In the genomic region with DNA sequence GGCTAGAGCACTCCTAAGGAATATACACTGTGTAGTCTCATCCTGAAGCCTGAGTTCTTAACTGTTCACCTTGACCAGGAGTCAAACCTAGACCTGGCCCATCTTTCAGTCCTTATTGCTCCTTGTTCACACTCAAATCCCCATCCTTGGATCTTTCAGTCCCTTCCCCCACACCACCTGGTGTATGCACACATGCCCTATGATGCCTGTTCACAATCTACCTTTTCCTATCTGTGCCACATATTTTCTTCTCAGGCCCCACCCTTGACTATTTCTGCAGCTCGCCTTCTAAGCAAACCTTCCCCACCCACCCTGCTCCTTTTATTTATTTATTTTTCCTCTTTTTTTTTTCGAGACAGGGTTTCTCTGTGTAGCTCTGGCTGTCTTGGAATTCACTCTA, we compare ENCODE assay signal across 28 mouse cellular contexts. TPM values are rescaled to one million over a fixed set of nuclear protein-coding genes. Genes with fewer than 3 reads are reported as not detected.
DNase-seq lines count a peak whose midpoint lies in the region; ATAC-seq and TF ChIP-seq lines count a peak whose summit lies in the region.
"Had no signal": no experiment of that assay in that cellular context is flagged by ENCODE, and none has a peak within 500 bp of the region (broad histone marks: within the 10 kb centered on the region; RNA-seq: fewer than 3 reads in every experiment).

No protein-coding gene starts in this region.

- H3K4me2 ChIP-seq in stomach, embryonic 16.5 days (ENCODE audit: low read depth, low read length), result no peak overlapping the region
- H3K4me2 ChIP-seq in hindbrain, embryonic 14.5 days (replicated peaks), result no peak overlapping the region
- H3K4me2 ChIP-seq in intestine, postnatal 0 days (replicated peaks; ENCODE audit: low read depth), result no peak overlapping the region
- H3K4me2 ChIP-seq: embryonic facial prominence, embryonic 13.5 days; forebrain, embryonic 12.5 days; hindbrain, embryonic 13.5 days; kidney, embryonic 15.5 days; liver, embryonic 13.5 days; midbrain, embryonic 15.5 days; neural tube, embryonic 13.5 days had no signal

- no peak for TF ChIP-seq CTCF in cerebellum, adult 2 months (IDR thresholded peaks at IDR 0.05; ENCODE audit: borderline replicate concordance, insufficient read depth, low read depth, low read length)
- TF ChIP-seq CTCF in intestine, postnatal 0 days (IDR thresholded peaks at IDR 0.05; ENCODE audit: low read depth), result no peak

- H3K27me3 ChIP-seq in cerebellum, adult 2 months (ENCODE audit: control insufficient read depth, insufficient read depth, low read length), result no peaks in the 10 kb centered on the region
- no peaks in the 10 kb centered on the region for H3K27me3 ChIP-seq in stomach, embryonic 16.5 days (ENCODE audit: control insufficient read depth, insufficient read depth, low read length)
- H3K27me3 ChIP-seq in hindbrain, embryonic 14.5 days (ENCODE audit: control insufficient read depth, insufficient read depth, low read length), result no peaks in the 10 kb centered on the region
- no peaks in the 10 kb centered on the region for H3K27me3 ChIP-seq in intestine, postnatal 0 days (replicated peaks; ENCODE audit: control insufficient read depth, insufficient read depth, low read length)
- H3K27me3 ChIP-seq: embryonic facial prominence, embryonic 13.5 days; forebrain, embryonic 12.5 days; hindbrain, embryonic 13.5 days; kidney, embryonic 15.5 days; liver, embryonic 13.5 days; megakaryocyte, embryonic 14.5 days; midbrain, embryonic 15.5 days; neural tube, embryonic 13.5 days had no signal

- WGBS in cerebellum, adult 2 months, result 54% methylated on average over 2 of the region's 2 CpGs
- WGBS in stomach, embryonic 16.5 days, result 60% methylated on average over 2 of the region's 2 CpGs
- 89% methylated on average over 2 of the region's 2 CpGs for WGBS in hindbrain, embryonic 14.5 days
- 33% methylated on average over 2 of the region's 2 CpGs for WGBS in intestine, postnatal 0 days

- no peaks in the 10 kb centered on the region for H3K9me3 ChIP-seq in stomach, embryonic 16.5 days (replicated peaks; ENCODE audit: control insufficient read depth, low read length)
- no peaks in the 10 kb centered on the region for H3K9me3 ChIP-seq in hindbrain, embryonic 14.5 days (ENCODE audit: control insufficient read depth, low read length)
- no peaks in the 10 kb centered on the region for H3K9me3 ChIP-seq in intestine, postnatal 0 days (ENCODE audit: control insufficient read depth)
- H3K9me3 ChIP-seq: embryonic facial prominence, embryonic 13.5 days; forebrain, embryonic 12.5 days; hindbrain, embryonic 13.5 days; kidney, embryonic 15.5 days; liver, embryonic 13.5 days; megakaryocyte, embryonic 14.5 days; midbrain, embryonic 15.5 days; neural tube, embryonic 13.5 days had no signal

- peaks cover 18% of the 10 kb centered on the region; the same call in 1 of the 2 replicates for H3K4me1 ChIP-seq in cerebellum, adult 2 months (ENCODE audit: control insufficient read depth, insufficient read depth, low read length)
- H3K4me1 ChIP-seq in stomach, embryonic 16.5 days (ENCODE audit: control insufficient read depth, insufficient read depth, low read length), result 0 out of 2 replicates have a peak, but pooled peaks cover 3% of the 10 kb centered on the region
- no peaks in the 10 kb centered on the region for H3K4me1 ChIP-seq in hindbrain, embryonic 14.5 days (replicated peaks; ENCODE audit: control insufficient read depth, insufficient read depth, low read length)
- no peaks in the 10 kb centered on the region for H3K4me1 ChIP-seq in intestine, postnatal 0 days (replicated peaks; ENCODE audit: control insufficient read depth, insufficient read depth, low read length)
- H3K4me1 ChIP-seq: forebrain, embryonic 12.5 days; hindbrain, embryonic 13.5 days; midbrain, embryonic 15.5 days; neural tube, embryonic 13.5 days had no signal

- peak; percentile 23 for DNase-seq in heart, adult 11 months
- no peak for DNase-seq in heart, postnatal 10 days
- DNase-seq in cerebellum, adult 2 months, result peak; percentile 33 to 53
- peak; percentile 37 to 56 for DNase-seq in cerebellum, postnatal 14 days
- no peak for DNase-seq in hindbrain, embryonic 14.5 days (ENCODE audit: low spot score)
- DNase-seq: adrenal gland, postnatal 36 days; embryo, embryonic 11 days; gastrocnemius, postnatal 36 days; heart, postnatal 36 days; kidney, postnatal 36 days; layer of hippocampus, postnatal 36 days; liver, embryonic 13.5 days; lung, adult 2 months; retina, postnatal 1 day; right cerebral cortex, postnatal 25 days; spleen, adult 18-20 months; thymus, adult 18-20 months had no signal

- peak; percentile 73; the same call in 1 of the 2 replicates for ATAC-seq in stomach, embryonic 16.5 days (ENCODE audit: insufficient read depth, low FRiP score)
- ATAC-seq in hindbrain, embryonic 14.5 days (ENCODE audit: low FRiP score), result no peak
- ATAC-seq in intestine, postnatal 0 days, result no peak
- ATAC-seq: inflammation-experienced regulatory T-cells, adult 6 months; midbrain, embryonic 15.5 days had no signal

- H3K4me3 ChIP-seq in cerebellum, adult 2 months (replicated peaks; ENCODE audit: insufficient read depth, low read depth, low read length), result no peak overlapping the region
- no peak overlapping the region for H3K4me3 ChIP-seq in stomach, embryonic 16.5 days (replicated peaks; ENCODE audit: low read length)
- H3K4me3 ChIP-seq in hindbrain, embryonic 14.5 days (replicated peaks; ENCODE audit: low read length), result no peak overlapping the region
- no peak overlapping the region for H3K4me3 ChIP-seq in intestine, postnatal 0 days (ENCODE audit: low read depth, low read length)
- H3K4me3 ChIP-seq: embryonic facial prominence, embryonic 13.5 days; erythroblast, embryonic 14.5 days; forebrain, embryonic 12.5 days; hindbrain, embryonic 13.5 days; kidney, embryonic 15.5 days; liver, embryonic 13.5 days; megakaryocyte, embryonic 14.5 days; midbrain, embryonic 15.5 days; neural tube, embryonic 13.5 days had no signal

- 0 out of 2 replicates have a peak overlapping the region, but pooled peaks have one; percentile 70 for H3K27ac ChIP-seq in cerebellum, adult 2 months (ENCODE audit: insufficient read depth, low read length)
- H3K27ac ChIP-seq in stomach, embryonic 16.5 days (ENCODE audit: low read length), result no peak overlapping the region
- no peak overlapping the region for H3K27ac ChIP-seq in hindbrain, embryonic 14.5 days
- H3K27ac ChIP-seq in intestine, postnatal 0 days (ENCODE audit: low read depth, low read length), result no peak overlapping the region
- H3K27ac ChIP-seq: embryonic facial prominence, embryonic 13.5 days; forebrain, embryonic 12.5 days; hindbrain, embryonic 13.5 days; kidney, embryonic 15.5 days; liver, embryonic 13.5 days; midbrain, embryonic 15.5 days; neural tube, embryonic 13.5 days had no signal

- no peak overlapping the region for H3K9ac ChIP-seq in stomach, embryonic 16.5 days (ENCODE audit: low read length)
- no peak overlapping the region for H3K9ac ChIP-seq in hindbrain, embryonic 14.5 days
- H3K9ac ChIP-seq in intestine, postnatal 0 days (ENCODE audit: low read depth, low read length), result no peak overlapping the region
- H3K9ac ChIP-seq: embryonic facial prominence, embryonic 13.5 days; forebrain, embryonic 12.5 days; hindbrain, embryonic 13.5 days; kidney, embryonic 15.5 days; liver, embryonic 13.5 days; midbrain, embryonic 15.5 days; neural tube, embryonic 13.5 days had no signal

- TF ChIP-seq POLR2A in cerebellum, adult 2 months (IDR thresholded peaks at IDR 0.05; ENCODE audit: borderline replicate concordance, insufficient read depth, low read length), result no peak

- intact Hi-C loops in heart, postnatal 10 days (cut with DNase I), result no loop called here

- 0 out of 2 replicates have a peak, but pooled peaks cover 9% of the 10 kb centered on the region for H3K36me3 ChIP-seq in stomach, embryonic 16.5 days (ENCODE audit: control insufficient read depth, insufficient read depth, low read length)
- peaks cover 26% of the 10 kb centered on the region for H3K36me3 ChIP-seq in hindbrain, embryonic 14.5 days (replicated peaks; ENCODE audit: control insufficient read depth, insufficient read depth)
- no peaks in the 10 kb centered on the region for H3K36me3 ChIP-seq in intestine, postnatal 0 days (ENCODE audit: control insufficient read depth, insufficient read depth)
- H3K36me3 ChIP-seq: midbrain, embryonic 15.5 days had no signal

RNA-seq across cellular contexts. Expression of gene Tapt1, which starts 12.4 kb away (rescaled TPM):
- total RNA-seq in heart, postnatal 10 days (2021), result 10 to 100 TPM; 26.7 to 27.5 TPM
- polyA plus RNA-seq in cerebellum, adult 2 months (2012; rRNA removed), result 79.6 and 86.3 TPM in 2 replicates
- 28.4 and 31.7 TPM in 2 replicates for polyA plus RNA-seq in stomach, embryonic 16.5 days (2015; fragmentation: Nextera tagmentation; extraction: Ambion mirVana)
- polyA plus RNA-seq in hindbrain, embryonic 14.5 days (2014; fragmentation: Nextera tagmentation; extraction: Ambion mirVana), result 35.7 and 39.1 TPM in 2 replicates
- 14.1 TPM in 2 replicates for polyA plus RNA-seq in intestine, postnatal 0 days (2015; fragmentation: Nextera tagmentation; extraction: Ambion mirVana)

Comparison
In these comparisons a context has a peak if more than half of its experiments do, and no peak if none do; other contexts are left out.
1. DNase-seq: peak in heart, adult 11 months (single experiment), cerebellum, adult 2 months (2 of 2) and cerebellum, postnatal 14 days (2 of 2); none in heart, postnatal 10 days (0 of 2) and hindbrain, embryonic 14.5 days (single experiment).